Mouse (Mus musculus): ENCODE measurements around the gene Hoxd4. TPM values are rescaled to one million over a fixed set of nuclear protein-coding genes. Genes with fewer than 3 reads are reported as not detected.

Gene Hoxd4
- polyA plus RNA-seq, 1 experiment, result not detected

DNA sequence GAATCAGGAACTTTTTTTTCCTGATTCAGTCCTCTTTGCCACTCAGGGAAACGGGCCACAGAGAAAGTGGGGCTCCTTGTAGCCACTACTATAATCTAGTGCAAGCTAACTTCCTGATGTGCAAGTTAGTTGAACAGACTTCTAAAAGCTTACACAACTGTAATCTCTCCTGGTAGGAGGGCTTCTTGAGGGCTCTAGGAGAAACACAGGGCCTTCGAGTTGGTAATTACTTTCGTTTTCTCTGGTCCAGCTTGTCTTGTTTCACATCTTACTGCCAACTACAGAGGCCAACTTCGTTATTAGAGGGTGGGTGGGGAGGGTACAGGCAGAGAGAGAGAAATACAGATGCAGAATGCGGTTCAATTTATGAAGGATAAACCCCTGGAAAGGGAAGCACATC is 39.9 kb upstream of the Hoxd4 start:
- Histone ChIP-seq H3K79me2 (ENCODE audit: control insufficient read depth, insufficient read depth) (no peaks in the 10 kb centered on the region), H3K4me2 (ENCODE audit: low read depth) (peak overlapping the region; percentile 53), H3K36me3 (ENCODE audit: control insufficient read depth, insufficient read depth) (no peaks in the 10 kb centered on the region), H3K4me3 (no peak overlapping the region), H3K27me3 (ENCODE audit: control insufficient read depth, insufficient read depth, insufficient read length) (peaks cover 57% of the 10 kb centered on the region), H3ac (ENCODE audit: control insufficient read depth, insufficient read length) (no peak overlapping the region)
- TF ChIP-seq SRF (IDR thresholded peaks at IDR 0.05; ENCODE audit: control insufficient read depth, insufficient read length, low read depth), result no peak
- TF ChIP-seq MYOG (IDR thresholded peaks at IDR 0.05; ENCODE audit: control insufficient read depth in 1 of 3, insufficient read depth in 1 of 3, insufficient read length in 2 of 3, low read depth in 2 of 3), result no peak
- no peak for TF ChIP-seq TCF12 (IDR thresholded peaks at IDR 0.05; ENCODE audit: insufficient read depth, poor library complexity, severe bottlenecking)
- no peak for TF ChIP-seq E2F4 (IDR thresholded peaks at IDR 0.05; ENCODE audit: insufficient read depth)
- TF ChIP-seq USF1 (IDR thresholded peaks at IDR 0.05; ENCODE audit: low read depth), result no peak
- no peak for TF ChIP-seq POLR2A (IDR thresholded peaks at IDR 0.05; ENCODE audit: insufficient read length, low read depth)
- TF ChIP-seq MAX (IDR thresholded peaks at IDR 0.05; ENCODE audit: low read depth), result no peak
- no peak for TF ChIP-seq CEBPB (IDR thresholded peaks at IDR 0.05; ENCODE audit: insufficient read depth, poor library complexity, severe bottlenecking)
- no peak for TF ChIP-seq TCF3 (IDR thresholded peaks at IDR 0.05; ENCODE audit: insufficient read length, low read depth)
- no peak for TF ChIP-seq REST (IDR thresholded peaks at IDR 0.05; ENCODE audit: insufficient read depth, insufficient read length)
- TF ChIP-seq POLR2AphosphoS2 (IDR thresholded peaks at IDR 0.05; ENCODE audit: insufficient read length, low read depth), result no peak
- TF ChIP-seq MYOD1 (IDR thresholded peaks at IDR 0.05; ENCODE audit: control insufficient read depth in 1 of 3, insufficient read length in 2 of 3, low read depth in 2 of 3), result no peak

DNA sequence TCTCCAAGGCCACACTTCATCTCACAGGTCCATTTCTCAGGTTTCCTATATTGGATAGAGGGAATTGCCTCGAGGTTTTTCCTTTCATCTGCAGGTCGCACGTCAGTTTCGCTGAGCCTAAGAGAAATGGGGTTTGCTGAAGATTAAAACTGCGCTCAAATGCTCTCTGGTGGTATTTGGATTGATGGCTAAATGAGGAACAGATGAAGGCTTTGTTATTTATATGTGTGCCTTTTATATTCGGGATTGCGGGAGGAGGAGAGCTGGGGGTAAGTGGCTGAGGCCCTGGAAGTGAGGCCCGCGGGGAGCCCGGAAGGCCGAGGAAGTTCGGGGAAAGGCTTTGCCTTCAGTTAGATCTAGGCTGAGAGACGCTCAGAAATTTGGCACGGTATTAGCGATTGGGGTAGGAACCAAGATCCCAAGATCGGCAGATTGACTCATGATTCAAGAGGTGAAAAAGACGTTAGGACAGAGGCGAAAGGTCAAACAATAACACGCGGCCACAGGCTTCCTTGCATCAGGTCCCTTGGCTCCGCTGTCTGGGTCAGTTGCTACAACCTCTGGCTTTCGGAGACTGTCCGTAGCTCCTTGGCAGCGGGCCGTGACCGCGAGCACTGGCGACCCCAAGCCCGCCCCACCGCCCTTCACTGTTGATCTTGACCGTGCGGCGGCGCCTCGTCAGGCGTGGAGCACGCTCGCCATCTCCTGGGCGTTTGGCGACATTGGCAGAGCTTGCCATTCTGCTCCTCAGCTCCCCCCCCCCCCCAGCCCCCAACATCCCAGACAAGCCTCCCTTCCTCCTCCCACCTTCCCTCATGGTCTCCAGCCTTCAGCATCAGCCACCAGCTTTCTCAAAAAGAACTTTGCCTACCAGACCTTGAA is 39.0 kb upstream of the Hoxd4 start:
- TF ChIP-seq POLR2AphosphoS2 (IDR thresholded peaks at IDR 0.05; ENCODE audit: insufficient read length, low read depth), result no peak
- no peak for TF ChIP-seq E2F4 (IDR thresholded peaks at IDR 0.05; ENCODE audit: insufficient read depth)
- no peak for TF ChIP-seq TCF12 (IDR thresholded peaks at IDR 0.05; ENCODE audit: insufficient read depth, poor library complexity, severe bottlenecking)
- no peak for TF ChIP-seq MAX (IDR thresholded peaks at IDR 0.05; ENCODE audit: low read depth)
- TF ChIP-seq MYOG (IDR thresholded peaks at IDR 0.05; ENCODE audit: control insufficient read depth in 1 of 3, insufficient read depth in 1 of 3, insufficient read length in 2 of 3, low read depth in 2 of 3), result no peak
- Histone ChIP-seq H3K4me3 (no peak overlapping the region), H3K27me3 (ENCODE audit: control insufficient read depth, insufficient read depth, insufficient read length) (peaks cover 55% of the 10 kb centered on the region)

DNA sequence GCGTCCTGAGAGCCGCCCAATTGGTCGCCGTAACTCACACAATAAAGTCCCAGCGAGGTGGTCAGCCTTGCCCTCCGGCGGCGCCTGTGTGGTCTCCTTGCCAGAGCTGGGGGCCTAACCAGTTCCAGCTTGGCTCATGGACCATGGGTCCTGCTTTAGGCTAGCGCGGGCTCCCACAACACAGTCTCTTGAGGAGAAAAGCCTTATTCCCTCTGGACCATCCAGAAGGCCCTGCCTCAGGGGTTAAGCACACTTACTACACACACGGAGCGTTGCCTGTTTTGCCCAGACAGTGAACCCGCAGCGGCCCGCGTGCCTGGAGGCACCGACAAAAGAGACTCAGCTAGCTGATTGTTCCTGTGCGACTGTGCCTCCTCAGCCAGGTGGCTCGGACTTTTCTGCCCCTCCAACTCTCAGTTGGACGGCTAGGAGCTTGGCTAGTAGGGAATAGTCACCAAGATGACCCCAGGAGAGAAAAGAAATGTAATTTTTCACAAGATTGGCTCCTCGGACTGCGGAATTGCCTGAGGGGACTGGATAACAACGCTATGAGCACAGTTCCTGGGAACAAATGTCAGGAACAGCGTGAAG is 37.8 kb upstream of the Hoxd4 start:
- no peak overlapping the region for H3ac ChIP-seq (ENCODE audit: control insufficient read depth, insufficient read length)
- H3K4me2 ChIP-seq (ENCODE audit: low read depth), result no peak overlapping the region
- H3K27me3 ChIP-seq (ENCODE audit: control insufficient read depth, insufficient read depth, insufficient read length), result peaks cover 50% of the 10 kb centered on the region
- H3K36me3 ChIP-seq (ENCODE audit: control insufficient read depth, insufficient read depth), result no peaks in the 10 kb centered on the region
- TF ChIP-seq E2F4 (IDR thresholded peaks at IDR 0.05; ENCODE audit: insufficient read depth) (no peak), USF1 (IDR thresholded peaks at IDR 0.05; ENCODE audit: low read depth) (no peak), MAX (IDR thresholded peaks at IDR 0.05; ENCODE audit: low read depth) (no peak), TCF12 (IDR thresholded peaks at IDR 0.05; ENCODE audit: insufficient read depth, poor library complexity, severe bottlenecking) (no peak), POLR2A (IDR thresholded peaks at IDR 0.05; ENCODE audit: insufficient read length, low read depth) (no peak), POLR2AphosphoS2 (IDR thresholded peaks at IDR 0.05; ENCODE audit: insufficient read length, low read depth) (no peak), MYOG (IDR thresholded peaks at IDR 0.05; ENCODE audit: control insufficient read depth in 1 of 3, insufficient read depth in 1 of 3, insufficient read length in 2 of 3, low read depth in 2 of 3) (no peak), SRF (IDR thresholded peaks at IDR 0.05; ENCODE audit: control insufficient read depth, insufficient read length, low read depth) (no peak), REST (IDR thresholded peaks at IDR 0.05; ENCODE audit: insufficient read depth, insufficient read length) (no peak), CEBPB (IDR thresholded peaks at IDR 0.05; ENCODE audit: insufficient read depth, poor library complexity, severe bottlenecking) (no peak), MYOD1 (IDR thresholded peaks at IDR 0.05; ENCODE audit: control insufficient read depth in 1 of 3, insufficient read length in 2 of 3, low read depth in 2 of 3) (no peak), TCF3 (IDR thresholded peaks at IDR 0.05; ENCODE audit: insufficient read length, low read depth) (no peak)
- H3K79me2 ChIP-seq (ENCODE audit: control insufficient read depth, insufficient read depth), result no peaks in the 10 kb centered on the region
- H3K4me3 ChIP-seq, result no peak overlapping the region

More for the DNA sequence above, 39.0 kb upstream of the Hoxd4 start:
- Histone ChIP-seq H3K4me2 (ENCODE audit: low read depth) (peak overlapping the region; percentile 53), H3K36me3 (ENCODE audit: control insufficient read depth, insufficient read depth) (no peaks in the 10 kb centered on the region), H3K79me2 (ENCODE audit: control insufficient read depth, insufficient read depth) (no peaks in the 10 kb centered on the region), H3ac (ENCODE audit: control insufficient read depth, insufficient read length) (no peak overlapping the region)

DNA sequence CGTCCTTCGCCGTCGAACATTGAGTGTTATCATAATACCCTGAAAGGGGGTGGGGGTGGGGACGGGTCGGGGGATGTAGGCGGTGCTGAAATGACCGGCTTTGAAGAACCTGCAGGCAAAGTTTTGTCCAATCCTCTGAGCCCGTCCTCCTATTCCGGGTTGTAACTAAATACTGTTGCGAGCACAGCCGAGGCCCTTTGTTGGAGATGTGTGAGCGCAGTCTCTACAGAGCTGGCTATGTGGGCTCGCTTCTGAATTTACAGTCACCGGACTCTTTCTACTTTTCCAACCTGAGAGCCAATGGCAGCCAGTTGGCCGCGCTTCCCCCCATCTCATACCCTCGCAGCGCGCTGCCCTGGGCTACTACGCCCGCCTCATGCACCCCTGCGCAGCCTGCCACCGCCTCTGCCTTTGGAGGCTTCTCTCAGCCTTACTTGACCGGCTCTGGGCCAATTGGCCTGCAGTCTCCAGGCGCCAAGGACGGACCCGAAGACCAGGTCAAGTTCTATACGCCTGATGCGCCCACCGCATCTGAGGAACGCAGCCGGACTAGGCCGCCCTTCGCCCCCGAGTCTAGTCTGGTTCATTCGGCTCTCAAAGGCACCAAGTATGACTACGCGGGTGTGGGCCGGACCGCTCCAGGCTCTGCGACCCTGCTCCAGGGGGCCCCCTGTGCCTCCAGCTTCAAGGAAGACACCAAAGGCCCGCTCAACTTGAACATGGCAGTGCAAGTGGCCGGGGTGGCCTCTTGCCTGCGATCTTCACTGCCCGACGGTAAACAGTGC is 36.7 kb upstream of the Hoxd4 start, which contains the start of gene Hoxd12:
Hoxd12 (plus strand) TSS at position 133 of the 785 bp plus-strand sequence.
- H3ac ChIP-seq (ENCODE audit: control insufficient read depth, insufficient read length), result no peak within 1 kb of the TSS
- no peak for TF ChIP-seq MYOG (IDR thresholded peaks at IDR 0.05; ENCODE audit: control insufficient read depth in 1 of 3, insufficient read depth in 1 of 3, insufficient read length in 2 of 3, low read depth in 2 of 3)
- TF ChIP-seq POLR2AphosphoS2 (IDR thresholded peaks at IDR 0.05; ENCODE audit: insufficient read length, low read depth), result no peak
- TF ChIP-seq MYOD1 (IDR thresholded peaks at IDR 0.05; ENCODE audit: control insufficient read depth in 1 of 3, insufficient read length in 2 of 3, low read depth in 2 of 3), result no peak
- no peak for TF ChIP-seq TCF3 (IDR thresholded peaks at IDR 0.05; ENCODE audit: insufficient read length, low read depth)
- no peak for TF ChIP-seq TCF12 (IDR thresholded peaks at IDR 0.05; ENCODE audit: insufficient read depth, poor library complexity, severe bottlenecking)
- TF ChIP-seq REST (IDR thresholded peaks at IDR 0.05; ENCODE audit: insufficient read depth, insufficient read length), result no peak
- no peak for TF ChIP-seq SRF (IDR thresholded peaks at IDR 0.05; ENCODE audit: control insufficient read depth, insufficient read length, low read depth)
- no peak for TF ChIP-seq CEBPB (IDR thresholded peaks at IDR 0.05; ENCODE audit: insufficient read depth, poor library complexity, severe bottlenecking)
- no peak for TF ChIP-seq POLR2A (IDR thresholded peaks at IDR 0.05; ENCODE audit: insufficient read length, low read depth)
- TF ChIP-seq MAX (IDR thresholded peaks at IDR 0.05; ENCODE audit: low read depth), result no peak
- TF ChIP-seq USF1 (IDR thresholded peaks at IDR 0.05; ENCODE audit: low read depth), result no peak
- no peak for TF ChIP-seq E2F4 (IDR thresholded peaks at IDR 0.05; ENCODE audit: insufficient read depth)
- H3K4me2 ChIP-seq (ENCODE audit: low read depth), result no peak within 1 kb of the TSS
- no peaks in the 10 kb centered on the region for H3K79me2 ChIP-seq (ENCODE audit: control insufficient read depth, insufficient read depth)
- H3K4me3 ChIP-seq, result no peak within 1 kb of the TSS
- H3K36me3 ChIP-seq (ENCODE audit: control insufficient read depth, insufficient read depth), result no peaks in the 10 kb centered on the region
- H3K27me3 ChIP-seq (ENCODE audit: control insufficient read depth, insufficient read depth, insufficient read length), result peaks cover 58% of the 10 kb centered on the region

Measured in myocyte (in vitro differentiated cells).